Mouse (Mus musculus) WW6 (cell line): ENCODE data around the gene Cldn8.

Source experiments
- DNase-seq: peaks from one replicate; pipeline ENCODE4 v3.0.0-alpha.2; 2013; ENCODE audit warnings: low read depth, low spot score

Gene Cldn8

GRCm38 (mm10) chr16:88563045-88563913 is at the start of gene Cldn8:
Gene Cldn8, minus strand, starts transcription at chr16:88563183.
- DNase-seq: no peak

DNA sequence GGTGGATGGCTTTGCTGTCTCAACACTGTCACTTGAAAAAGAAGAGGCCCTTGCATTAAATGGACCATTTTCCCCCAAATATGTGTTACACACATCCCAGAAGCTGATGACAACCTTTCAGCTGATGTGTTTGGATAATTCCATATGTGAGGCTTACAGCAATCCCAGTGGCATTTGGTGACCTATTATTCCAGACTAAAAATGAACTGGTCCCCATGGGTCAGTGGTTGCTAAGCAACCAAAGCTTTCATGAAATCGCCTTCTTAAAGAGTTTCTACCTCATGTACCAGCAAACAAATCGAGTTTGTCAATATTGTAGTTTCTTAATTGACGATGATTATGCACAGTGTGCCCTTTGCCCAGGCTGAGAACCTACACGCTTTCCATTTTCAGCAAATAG is 49.7 kb upstream of the Cldn8 start:
- DNase-seq: no peak

DNA sequence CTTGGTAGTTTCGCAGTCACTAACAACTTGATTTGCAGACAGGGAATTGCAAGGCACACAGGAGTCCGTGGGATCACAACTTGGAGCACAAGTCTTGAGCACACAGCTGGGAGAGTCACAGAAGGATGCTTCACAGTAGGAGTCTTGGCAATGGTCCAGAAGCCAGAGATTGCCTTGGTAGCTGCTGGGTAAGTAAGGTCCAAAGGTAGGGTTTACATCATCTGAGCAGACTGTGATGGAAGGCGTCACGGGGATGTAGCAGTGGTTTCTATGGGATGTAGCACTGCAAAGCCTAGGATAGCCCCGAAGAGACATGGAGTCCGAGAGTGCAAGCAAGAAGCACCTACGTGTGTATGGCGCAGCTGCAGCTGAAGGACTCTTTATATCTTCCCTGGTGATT is 48.9 kb upstream of the Cldn8 start, which contains the start of gene Krtap24-1:
Krtap24-1 (minus strand) TSS at position 358 of the 400 bp plus-strand sequence.
- no peak for DNase-seq

DNA sequence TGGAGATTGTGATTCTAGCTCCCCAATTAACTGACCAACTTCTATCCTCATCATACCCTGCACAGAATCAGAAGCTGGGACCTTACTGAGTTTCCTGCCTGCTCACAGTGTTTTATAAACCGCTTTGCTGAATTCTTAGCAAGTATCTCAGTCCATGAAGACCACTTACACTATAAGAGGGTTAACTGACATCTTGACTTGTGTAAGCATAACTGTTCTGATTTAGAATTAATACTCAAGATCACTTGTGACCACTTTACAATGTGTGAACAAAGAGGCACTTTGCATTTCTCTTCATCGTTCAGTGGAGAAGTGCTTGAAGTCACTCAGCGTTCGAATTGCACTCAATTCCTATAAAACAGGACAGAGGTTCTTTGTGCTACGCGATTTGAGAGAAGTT is 41.6 kb upstream of the Cldn8 start:
- no peak for DNase-seq

DNA sequence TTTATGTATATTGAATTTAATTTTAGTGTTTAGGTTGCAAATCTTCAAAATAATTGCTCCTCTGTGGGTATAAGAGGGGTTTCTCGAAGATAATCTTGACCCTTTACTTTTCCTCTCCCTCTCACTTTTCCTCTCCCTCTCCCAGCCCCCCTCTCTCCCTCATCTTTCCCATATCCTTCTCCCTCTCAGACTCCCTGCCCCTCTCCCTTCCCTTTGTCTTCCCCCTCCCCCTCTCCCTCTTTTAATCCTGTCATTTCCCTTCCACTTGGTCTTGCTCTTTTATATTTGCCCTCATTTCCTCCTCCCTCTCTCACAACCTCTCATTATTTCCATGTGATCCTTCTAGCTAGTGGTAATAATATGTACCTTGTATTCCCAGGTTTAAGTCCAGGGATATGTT is 39.5 kb upstream of the Cldn8 start:
- DNase-seq: no peak

DNA sequence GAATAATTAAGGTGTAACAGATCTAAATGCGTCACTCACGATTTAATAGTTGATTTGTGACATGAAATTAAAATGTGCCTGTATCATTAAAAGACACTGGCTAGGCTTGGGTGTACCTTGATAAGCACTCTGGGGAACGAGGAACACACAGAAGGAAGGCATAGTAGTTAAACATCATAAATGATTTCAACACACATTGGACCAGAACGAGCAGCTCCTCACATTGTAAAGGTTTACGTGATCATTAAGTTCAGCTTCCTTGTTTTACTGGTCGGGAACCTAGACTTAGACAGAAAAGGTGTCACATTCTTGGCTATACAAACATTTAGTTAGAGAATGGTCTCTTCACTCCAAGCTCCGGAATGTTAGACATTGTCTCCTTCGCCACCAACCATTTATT is 37.3 kb upstream of the Cldn8 start:
- no peak for DNase-seq

GRCm38 (mm10) chr16:88599504-88600237 is 36.7 kb upstream of the Cldn8 start:
- DNase-seq: no peak

- DNase-seq: no peak
Measured at GRCm38 (mm10) chr16:88592758-88593157, 29.8 kb upstream of the Cldn8 start.

DNA sequence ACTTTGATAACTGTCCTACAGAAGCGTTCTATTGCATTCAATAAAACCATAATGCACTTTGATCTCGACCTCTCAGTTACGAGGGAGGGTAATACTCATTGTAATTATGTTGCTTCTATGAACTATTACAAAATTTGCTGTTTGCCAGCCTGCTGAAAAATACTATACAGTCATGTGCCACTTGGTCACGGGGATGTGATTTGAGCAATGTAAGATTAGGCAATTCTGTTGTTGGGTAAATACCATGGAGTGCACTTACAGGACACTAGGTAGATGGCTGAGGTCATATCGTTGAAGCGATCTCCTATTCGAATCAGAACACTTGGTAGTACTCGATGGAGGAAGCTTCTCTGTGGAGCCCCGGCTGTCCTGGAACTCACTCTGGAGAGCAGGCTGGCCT is 20.4 kb upstream of the Cldn8 start:
- no peak for DNase-seq

DNA sequence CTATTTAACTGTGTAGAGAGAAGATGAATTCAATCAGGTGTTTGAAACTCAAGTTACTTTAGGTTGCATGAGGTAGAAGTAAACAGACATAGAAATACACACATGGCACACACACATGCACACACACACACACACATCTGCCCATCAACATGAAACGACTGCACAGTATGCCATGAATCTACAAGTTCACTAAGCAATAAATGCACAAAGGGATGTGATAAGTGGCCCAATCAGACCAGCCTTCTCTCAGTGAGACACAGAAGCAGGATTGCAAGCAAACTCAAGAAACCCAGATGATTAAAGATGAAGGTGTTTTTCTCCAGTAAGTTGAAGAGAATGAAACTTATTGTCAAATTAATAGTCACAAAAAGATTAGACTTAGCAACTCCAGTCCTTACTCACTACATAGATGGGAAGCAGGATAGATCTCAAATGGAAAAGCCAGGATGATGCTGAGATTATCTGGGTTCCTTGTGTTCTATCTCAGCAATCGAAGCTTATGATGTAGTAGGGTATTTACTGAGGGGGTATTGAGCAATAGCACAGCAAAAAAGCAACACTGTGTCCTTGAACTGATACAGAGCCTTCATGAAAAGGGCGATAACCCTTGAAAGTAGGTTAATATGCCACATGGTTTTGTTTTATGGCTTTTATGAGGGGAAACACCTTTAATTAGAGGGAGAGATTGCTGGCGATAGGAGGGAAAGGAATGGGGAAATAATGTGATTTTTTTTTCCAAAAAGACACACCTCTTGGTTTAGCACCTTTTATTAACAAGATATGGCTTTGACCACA is 13.1 kb upstream of the Cldn8 start:
- DNase-seq: no peak

- DNase-seq: no peak
Measured at GRCm38 (mm10) chr16:88572904-88573404, 10.0 kb upstream of the Cldn8 start.

- no peak for DNase-seq
Measured at GRCm38 (mm10) chr16:88570136-88570535, 7.2 kb upstream of the Cldn8 start.

DNA sequence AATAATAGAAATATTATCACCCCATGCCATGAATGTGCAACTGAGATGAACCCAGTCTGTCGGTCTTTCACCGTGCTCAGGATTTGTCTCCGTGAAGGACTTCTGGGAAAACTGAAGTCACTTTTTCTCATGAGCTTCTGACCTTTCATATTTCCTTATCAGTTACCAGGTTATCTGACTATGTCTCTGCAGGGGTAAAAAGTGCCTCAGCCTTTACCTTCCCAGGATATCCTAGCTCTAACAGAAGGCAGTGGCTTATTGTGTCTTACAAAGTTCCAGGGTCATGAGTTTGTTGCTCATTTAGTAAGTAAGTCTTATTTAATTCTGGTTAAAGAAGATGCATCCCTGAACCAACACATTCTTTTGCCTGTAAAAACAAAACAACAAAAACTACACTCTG is 6.7 kb upstream of the Cldn8 start:
- no peak for DNase-seq

DNA sequence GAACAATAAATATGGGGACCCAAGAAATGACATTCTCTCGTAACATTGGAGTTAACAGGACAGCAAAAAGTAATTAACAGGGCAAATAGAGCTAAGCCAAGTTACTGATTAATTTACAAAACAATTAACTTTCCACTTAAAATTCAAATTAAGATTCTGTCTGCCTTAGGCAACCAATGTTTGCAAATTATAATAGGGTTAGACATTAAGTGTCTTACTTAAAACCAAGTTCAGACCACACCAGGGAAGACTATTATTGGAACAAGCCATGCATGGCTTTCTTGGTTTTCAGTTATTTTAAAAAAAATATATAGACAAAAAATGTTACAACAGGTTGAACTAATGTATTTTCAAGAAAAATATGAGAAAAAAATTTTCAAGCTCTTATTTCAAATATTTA is 6.1 kb upstream of the Cldn8 start:
- no peak for DNase-seq

- DNase-seq: no peak
Measured at GRCm38 (mm10) chr16:88561617-88562164, 1.3 kb downstream of the Cldn8 start.

DNA sequence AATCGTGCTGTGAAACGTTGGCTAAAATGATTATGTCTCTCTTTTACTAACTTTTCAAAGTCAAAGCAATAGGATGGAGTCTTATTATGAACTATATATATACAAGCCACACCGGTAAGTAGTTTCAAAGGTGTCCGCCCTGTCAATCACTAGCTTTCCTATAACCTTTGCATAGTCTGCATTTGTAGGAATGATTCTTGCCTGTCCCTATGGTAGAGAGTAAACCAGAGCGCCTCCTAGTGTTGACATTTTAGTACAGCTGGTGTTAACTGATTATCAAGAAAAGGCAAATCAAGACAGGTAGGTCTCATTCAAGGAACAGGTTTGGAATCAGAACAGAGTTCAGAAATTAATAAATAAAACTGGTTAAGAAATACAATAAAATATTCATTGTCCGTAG is 20.5 kb downstream of the Cldn8 start:
- no peak for DNase-seq

- no peak for DNase-seq
Measured at GRCm38 (mm10) chr16:88539841-88540487, 23.0 kb downstream of the Cldn8 start.

DNA sequence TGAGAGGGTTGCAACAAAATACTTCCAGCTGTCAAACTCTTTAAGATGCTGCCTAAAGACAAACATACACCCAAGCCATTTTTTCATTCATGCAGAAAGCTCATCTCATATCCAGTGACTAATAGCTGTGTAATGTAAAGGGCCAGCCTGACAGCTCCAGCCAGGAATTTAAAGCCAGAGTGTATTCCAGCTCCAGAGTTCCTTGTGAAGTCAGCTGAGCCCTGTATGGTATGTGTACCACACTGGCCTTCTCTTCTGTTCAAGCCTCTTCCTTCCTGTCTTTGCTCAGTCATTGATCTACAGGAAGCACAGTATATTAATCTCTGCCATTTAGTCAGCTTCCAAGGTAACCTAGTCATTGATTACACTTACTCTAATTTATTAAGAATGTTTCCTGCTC is 51.6 kb downstream of the Cldn8 start:
- no peak for DNase-seq
